Mouse (Mus musculus) thymus, adult 2 months (tissue): ENCODE measurements around the gene Col11a2.

Source experiments
- CTCF ChIP-seq: fragments of 200-500 bp; IDR thresholded peaks from 2 replicates; pipeline ENCODE4 v1.5.1; 2012; ENCODE audit warnings: mild to moderate bottlenecking, control low read depth, low read length, moderate library complexity, borderline replicate concordance; ENCODE audit not compliant: control insufficient read depth, poor library complexity, insufficient read depth; ENCODE audit errors: extremely low read depth
- POLR2A ChIP-seq: fragments of 200-500 bp; IDR thresholded peaks from 2 replicates; pipeline ENCODE4 v1.6.1; 2012; ENCODE audit warnings: mild to moderate bottlenecking, low read length, control low read depth, moderate library complexity; ENCODE audit not compliant: control insufficient read depth, poor library complexity, insufficient read depth; ENCODE audit errors: extremely low read depth

- TF ChIP-seq POLR2A (no peak), CTCF (no peak)
Measured at GRCm38 (mm10) chr17:33999341-34000149, 39.7 kb upstream of the Col11a2 start.
